Mouse (Mus musculus): ENCODE results near the gene Ppm1d.

The Ppm1d gene

GRCm38 (mm10) chr11:85310713-85311574 lies at the start of gene Ppm1d:
Gene Ppm1d, plus strand, starts transcription at chr11:85311244.
- DNase-seq = peak; percentile 99

- peak; percentile 51 for DNase-seq
Observed at GRCm38 (mm10) chr11:85264635-85265034, 46.4 kb upstream of the Ppm1d start.

DNA sequence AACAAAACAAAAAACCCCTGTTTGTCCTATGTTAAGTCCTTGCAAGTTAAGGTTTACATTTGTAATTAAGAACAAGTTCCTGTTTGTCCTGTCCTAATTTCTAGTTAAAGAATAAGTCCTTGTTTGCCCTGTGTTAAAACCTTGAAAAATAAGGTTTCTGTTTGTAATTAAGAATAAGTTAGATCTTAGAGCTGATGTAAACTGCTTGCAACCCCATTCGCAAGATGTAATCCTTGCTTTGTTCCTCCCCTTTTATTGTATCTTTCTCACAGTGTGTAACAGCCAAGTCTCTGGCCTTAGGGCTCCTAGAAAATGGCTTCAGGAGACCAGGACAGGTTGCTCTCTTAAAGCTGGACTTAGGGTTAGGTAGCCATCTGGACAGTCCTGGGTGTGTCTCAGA lies 43.7 kb upstream of the Ppm1d start:
- no peak for DNase-seq

DNA sequence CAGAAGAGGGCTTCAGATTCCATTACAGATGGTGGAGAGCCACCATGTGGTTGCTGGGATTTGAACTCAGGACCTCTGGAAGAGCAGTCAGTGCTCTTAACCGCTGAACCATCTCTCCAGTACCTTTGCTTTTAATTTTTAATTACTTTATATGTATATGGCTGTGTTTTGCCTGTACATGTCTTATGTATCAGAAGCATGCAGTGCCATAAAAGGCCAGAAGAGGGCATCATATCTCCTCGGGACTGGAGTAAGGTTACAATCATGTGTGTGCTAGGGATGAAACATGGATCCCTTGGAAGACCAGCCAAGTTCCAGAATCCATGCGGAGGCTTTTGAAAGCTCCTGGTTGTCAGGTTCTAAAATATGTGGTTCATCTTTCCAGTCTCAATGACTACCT lies 40.4 kb upstream of the Ppm1d start:
- peak; percentile 61 for DNase-seq

DNA sequence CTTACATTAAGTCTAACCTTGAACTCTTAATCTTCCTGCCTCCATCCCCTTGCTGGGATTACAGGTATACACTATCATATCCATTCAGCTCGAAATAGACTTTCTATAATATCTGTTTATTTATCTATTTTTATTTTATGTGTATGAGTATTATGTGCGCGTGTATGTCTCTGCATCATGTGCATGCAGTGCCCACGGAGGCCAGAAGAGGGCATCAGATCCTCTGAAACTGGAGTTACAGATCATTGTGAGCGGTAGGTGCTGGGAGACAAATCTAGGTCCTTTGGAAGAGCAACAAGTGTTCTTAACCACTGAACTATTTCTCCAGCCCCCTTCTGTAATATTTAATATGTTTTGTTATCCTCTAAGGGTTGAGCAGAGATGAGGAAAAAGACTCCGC lies 37.7 kb upstream of the Ppm1d start:
- no peak for DNase-seq

- DNase-seq = no peak
Observed at GRCm38 (mm10) chr11:85275151-85275550, 35.9 kb upstream of the Ppm1d start.

GRCm38 (mm10) chr11:85277609-85278008 lies 33.4 kb upstream of the Ppm1d start:
- no peak for DNase-seq

- no peak for DNase-seq
Observed at GRCm38 (mm10) chr11:85278175-85278574, 32.9 kb upstream of the Ppm1d start.

DNA sequence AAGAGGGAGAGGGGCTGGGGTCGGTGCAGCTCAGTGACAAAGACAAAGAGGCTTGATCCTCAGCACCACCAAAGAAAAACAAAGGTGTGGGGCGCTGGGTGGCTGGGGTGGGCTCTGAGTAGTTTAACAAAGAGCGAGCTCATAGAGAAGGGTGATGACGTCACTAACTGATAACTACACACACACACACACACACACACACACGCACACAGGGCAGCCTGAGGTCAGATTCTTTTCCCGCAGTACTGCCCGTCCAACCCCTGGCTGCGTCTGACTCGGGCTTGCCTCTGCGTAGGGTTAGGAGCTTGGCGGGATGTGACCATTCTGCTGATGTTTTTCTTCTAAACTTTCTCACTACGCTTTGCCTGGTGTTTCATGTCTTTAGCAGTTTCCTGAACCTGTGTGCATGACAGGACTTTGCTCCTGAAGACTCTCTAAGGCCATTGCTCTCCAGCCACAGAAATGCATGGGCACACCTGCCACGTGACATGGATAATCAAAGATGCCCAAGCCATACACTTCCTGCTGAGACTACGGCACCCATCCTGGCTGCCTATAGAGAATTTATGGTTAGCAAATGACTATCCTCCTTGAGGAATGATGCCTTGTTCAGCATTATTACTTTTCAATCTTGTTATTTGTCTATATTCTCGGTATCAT lies 29.7 kb upstream of the Ppm1d start:
- DNase-seq = no peak

GRCm38 (mm10) chr11:85297953-85298352 lies 13.1 kb upstream of the Ppm1d start:
- no peak for DNase-seq

GRCm38 (mm10) chr11:85299880-85300279 lies 11.2 kb upstream of the Ppm1d start:
- DNase-seq = no peak

GRCm38 (mm10) chr11:85301161-85301560 lies 9.9 kb upstream of the Ppm1d start:
- DNase-seq = no peak

- no peak for DNase-seq
Observed at GRCm38 (mm10) chr11:85301836-85302235, 9.2 kb upstream of the Ppm1d start.

DNA sequence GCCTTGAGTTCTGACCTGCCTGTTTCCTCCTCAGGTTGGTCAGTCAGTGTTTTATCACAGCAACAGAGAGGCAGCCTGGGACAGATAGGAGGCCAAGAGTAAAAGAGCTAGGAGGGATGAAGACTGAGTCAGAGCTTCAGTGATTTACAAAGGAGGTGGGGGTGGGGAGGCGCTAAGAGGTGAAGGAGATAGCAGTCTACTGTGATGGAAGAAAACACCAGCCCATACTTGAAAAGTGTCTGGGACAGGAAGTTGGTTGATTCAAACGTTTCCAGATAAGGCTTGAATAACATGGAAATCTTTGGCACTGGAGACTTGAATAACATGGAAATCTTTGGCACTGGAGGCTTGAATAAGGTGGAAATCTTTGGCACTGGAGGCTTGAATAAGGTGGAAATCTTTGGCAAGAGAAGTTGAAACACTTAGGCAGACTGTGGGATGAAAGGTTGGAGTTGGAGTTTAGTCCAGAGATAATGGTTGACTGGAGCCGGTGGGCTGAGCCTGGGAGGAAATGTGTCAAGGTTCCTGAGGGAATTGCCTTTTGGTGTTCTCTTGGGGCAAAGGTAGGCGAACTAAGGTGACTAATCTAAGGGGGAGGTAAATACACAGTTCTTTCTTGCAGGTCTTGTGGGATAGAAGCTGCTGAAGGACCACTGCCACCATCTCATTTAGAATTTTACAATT lies 4.3 kb upstream of the Ppm1d start:
- DNase-seq = no peak

- DNase-seq = no peak
Observed at GRCm38 (mm10) chr11:85308799-85309198, 2.2 kb upstream of the Ppm1d start.

- DNase-seq = no peak
Observed at GRCm38 (mm10) chr11:85310407-85310712, 684 bp upstream of the Ppm1d start.

DNA sequence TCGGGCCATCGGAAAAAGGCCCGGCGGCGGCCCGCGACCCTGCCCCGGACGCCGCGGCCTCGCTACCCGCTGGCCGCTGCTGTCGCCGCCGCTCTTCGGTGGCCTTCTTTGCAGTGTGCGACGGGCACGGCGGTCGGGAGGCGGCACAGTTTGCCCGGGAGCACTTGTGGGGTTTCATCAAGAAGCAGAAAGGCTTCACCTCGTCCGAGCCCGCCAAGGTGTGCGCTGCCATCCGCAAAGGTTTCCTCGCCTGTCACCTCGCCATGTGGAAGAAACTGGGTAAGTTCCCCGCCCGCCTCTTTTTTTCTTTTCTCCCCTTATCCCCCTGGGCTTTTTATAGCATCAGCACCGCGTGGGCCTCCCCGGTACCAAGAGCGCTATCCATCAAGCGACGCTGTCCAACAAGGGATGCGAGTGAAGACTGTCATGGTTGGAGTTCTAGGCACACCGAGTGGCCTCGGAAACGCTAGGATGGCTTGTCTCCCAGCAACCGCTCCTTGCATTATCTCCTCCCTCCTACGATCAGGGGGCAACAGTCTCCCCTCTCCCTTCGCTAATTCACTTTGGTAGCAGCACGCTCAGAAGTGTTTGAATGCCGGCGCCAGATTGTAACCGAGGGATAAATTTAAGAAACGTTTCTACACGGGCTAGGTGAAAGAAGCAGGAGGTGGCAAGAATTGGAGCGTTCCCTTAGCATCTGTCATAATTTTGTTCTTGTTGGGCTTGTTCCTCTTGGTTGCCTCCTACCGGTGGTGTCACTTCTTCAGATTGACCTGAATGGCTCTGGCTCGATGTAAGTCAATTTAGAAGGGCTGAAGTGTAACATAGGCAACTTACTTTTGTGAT lies 824 bp downstream of the Ppm1d start:
- peak; percentile 39 for DNase-seq

GRCm38 (mm10) chr11:85312818-85313217 lies 1.8 kb downstream of the Ppm1d start:
- DNase-seq = peak; percentile 87

GRCm38 (mm10) chr11:85313361-85313760 lies 2.3 kb downstream of the Ppm1d start:
- no peak for DNase-seq

DNA sequence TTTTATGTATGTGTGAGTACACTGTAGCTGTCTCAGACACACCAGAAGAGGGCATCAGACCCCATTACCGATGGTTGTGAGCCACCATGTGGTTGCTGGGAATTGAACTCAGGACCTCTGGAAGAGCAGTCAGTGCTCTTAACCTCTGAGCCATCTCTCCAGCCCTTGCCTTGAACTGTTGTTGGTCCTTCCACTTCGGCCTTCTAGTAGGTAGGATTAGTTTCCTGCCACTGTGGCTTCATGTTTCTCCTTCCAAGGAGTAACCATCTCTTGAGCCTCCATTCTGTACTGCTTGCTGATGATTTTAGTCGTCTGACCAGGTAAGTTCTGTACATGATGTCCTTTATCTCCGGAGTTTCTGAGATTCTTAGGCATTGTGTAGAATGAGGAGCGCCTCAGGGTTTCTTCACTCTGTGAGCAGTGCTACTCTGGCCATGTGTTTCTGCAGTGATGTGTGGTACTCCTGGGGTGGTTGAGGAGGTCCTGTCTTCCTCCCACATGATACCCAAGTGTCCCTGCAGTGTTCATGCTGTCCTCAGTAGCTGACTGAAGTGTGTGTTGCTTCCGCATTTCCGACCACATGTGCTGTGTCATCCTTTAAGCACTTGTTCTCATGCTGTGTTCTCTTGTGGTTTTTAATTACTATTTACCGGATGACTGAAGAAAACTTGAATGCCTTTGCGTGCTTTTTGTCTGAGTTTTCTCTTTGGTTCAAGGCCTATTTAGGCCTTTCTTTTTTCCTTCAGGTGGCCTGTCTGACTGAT lies 12.7 kb downstream of the Ppm1d start:
- no peak for DNase-seq

- DNase-seq = no peak
Observed at GRCm38 (mm10) chr11:85328717-85329116, 17.7 kb downstream of the Ppm1d start.

Data from kidney, postnatal 14 days (tissue).